Mouse (Mus musculus) cerebellum, adult 2 months (tissue): Measurements from ENCODE around the gene Ctnnbl1. TPM values are rescaled to one million over a fixed set of nuclear protein-coding genes. Genes with fewer than 3 reads are reported as not detected.

Experiments
- DNase-seq, 2 experiments: peaks; one replicate each; pipeline ENCODE4 v3.0.0; 2021
- H3K27ac ChIP-seq: fragments of 200-500 bp; 2 replicates; pipeline ENCODE4 v1.5.1; 2012; ENCODE audit warnings: low read length, control low read depth, inconsistent platforms; ENCODE audit not compliant: insufficient read depth
- H3K27me3 ChIP-seq: fragments of 200-500 bp; 2 replicates; pipeline ENCODE4 v1.6.1; 2012; ENCODE audit warnings: inconsistent platforms, mild to moderate bottlenecking, low read length, moderate library complexity; ENCODE audit not compliant: control insufficient read depth, insufficient read depth
- H3K4me1 ChIP-seq: fragments of 200-500 bp; 2 replicates; pipeline ENCODE4 v1.6.1; 2011; ENCODE audit warnings: low read length; ENCODE audit not compliant: control insufficient read depth, insufficient read depth
- H3K4me3 ChIP-seq: fragments of 200-500 bp; replicated peaks from 2 replicates; pipeline ENCODE3; 2011; ENCODE audit warnings: mild to moderate bottlenecking, low read depth, low read length, control low read depth; ENCODE audit not compliant: insufficient read depth
- CTCF ChIP-seq: fragments of 200-500 bp; IDR thresholded peaks from 2 replicates; pipeline ENCODE4 v1.5.1; 2011; ENCODE audit warnings: low read depth, mild to moderate bottlenecking, control low read depth, low read length, moderate library complexity, borderline replicate concordance; ENCODE audit not compliant: insufficient read depth
- POLR2A ChIP-seq: fragments of 200-500 bp; IDR thresholded peaks from 2 replicates; pipeline ENCODE4 v1.6.1; 2011; ENCODE audit warnings: low read length, control low read depth, borderline replicate concordance; ENCODE audit not compliant: insufficient read depth
- WGBS: fragments of 180-500 bp; shearing (Covaris S2); methylation state at CpG from one replicate; pipeline ENCODE4 v1.1.7; 2018; 5-methylcytosine and 5-hydroxymethylcytosine counted together
- polyA plus RNA-seq: library from polyadenylated mRNA; depleted of rRNA; stranded (reverse); fragments of >200 nt; gene quantifications from 2 replicates; pipeline ENCODE4 v1.2.3, GENCODE M21; 2012

Gene Ctnnbl1
- polyA plus RNA-seq, 1 experiment, result 30.0 TPM

- Histone ChIP-seq H3K4me3 (no peak overlapping the region), H3K4me1 (peaks cover 19% of the 10 kb centered on the region), H3K27ac (no peak overlapping the region), H3K27me3 (no peaks in the 10 kb centered on the region)
- DNase-seq, result no peak
- TF ChIP-seq CTCF, result no peak
- TF ChIP-seq POLR2A, result no peak
- WGBS, result 85% methylated on average over 10 of the region's 10 CpGs
These were observed 124.2 kb downstream of the Ctnnbl1 start for GRCm38 (mm10) chr2:157861273-157861944.

- H3K27me3 ChIP-seq, result no peaks in the 10 kb centered on the region
- H3K27ac ChIP-seq, result no peak overlapping the region
- no peak for TF ChIP-seq POLR2A
- TF ChIP-seq CTCF, result no peak
- no peak for DNase-seq
- H3K4me3 ChIP-seq, result no peak overlapping the region
- peaks cover 19% of the 10 kb centered on the region for H3K4me1 ChIP-seq
- WGBS, result 92% methylated on average over 10 of the region's 10 CpGs
These were observed 125.1 kb downstream of the Ctnnbl1 start for GRCm38 (mm10) chr2:157862306-157862705.

GRCm38 (mm10) chr2:157867126-157867525 lies 129.9 kb downstream of the Ctnnbl1 start:
- Histone ChIP-seq H3K27ac (no peak overlapping the region), H3K4me1 (no peaks in the 10 kb centered on the region), H3K27me3 (no peaks in the 10 kb centered on the region), H3K4me3 (no peak overlapping the region)
- no peak for DNase-seq
- 97% methylated on average over 3 of the region's 3 CpGs for WGBS
- TF ChIP-seq POLR2A, result no peak

GRCm38 (mm10) chr2:157870247-157870646 lies 133.0 kb downstream of the Ctnnbl1 start:
- Histone ChIP-seq H3K27ac (no peak overlapping the region), H3K4me1 (peaks cover 6% of the 10 kb centered on the region), H3K4me3 (no peak overlapping the region), H3K27me3 (no peaks in the 10 kb centered on the region)
- TF ChIP-seq POLR2A (no peak), CTCF (no peak)
- DNase-seq, result peak in 1 of 2 experiments; percentile 45
- 61% methylated on average over 6 of the region's 6 CpGs for WGBS

- DNase-seq, result peak in 1 of 2 experiments; percentile 49
- WGBS, result 21% methylated on average over 6 of the region's 6 CpGs
- no peak overlapping the region for H3K4me3 ChIP-seq
- no peaks in the 10 kb centered on the region for H3K27me3 ChIP-seq
- H3K4me1 ChIP-seq, result peaks cover 6% of the 10 kb centered on the region
- TF ChIP-seq CTCF (no peak), POLR2A (no peak)
- no peak overlapping the region for H3K27ac ChIP-seq
These were observed 136.0 kb downstream of the Ctnnbl1 start for GRCm38 (mm10) chr2:157873223-157873622.

- Histone ChIP-seq H3K27me3 (no peaks in the 10 kb centered on the region), H3K27ac (no peak overlapping the region), H3K4me3 (no peak overlapping the region), H3K4me1 (peaks cover 6% of the 10 kb centered on the region)
- TF ChIP-seq POLR2A (no peak), CTCF (no peak)
- WGBS, result 34% methylated on average over 1 of the region's 1 CpGs
- peak in 1 of 2 experiments; percentile 28 for DNase-seq
These were observed 136.5 kb downstream of the Ctnnbl1 start for GRCm38 (mm10) chr2:157873691-157874090.

- Histone ChIP-seq H3K27me3 (no peaks in the 10 kb centered on the region), H3K27ac (no peak overlapping the region), H3K4me1 (peaks cover 6% of the 10 kb centered on the region), H3K4me3 (no peak overlapping the region)
- TF ChIP-seq CTCF (no peak), POLR2A (no peak)
- no peak for DNase-seq
- WGBS, result 89% methylated on average over 8 of the region's 8 CpGs
These were observed 137.9 kb downstream of the Ctnnbl1 start for GRCm38 (mm10) chr2:157875111-157875510.

- Histone ChIP-seq H3K4me1 (peaks cover 6% of the 10 kb centered on the region), H3K27ac (no peak overlapping the region), H3K27me3 (no peaks in the 10 kb centered on the region), H3K4me3 (no peak overlapping the region)
- no peak for DNase-seq
- 93% methylated on average over 3 of the region's 3 CpGs for WGBS
- TF ChIP-seq POLR2A, result no peak
- no peak for TF ChIP-seq CTCF
These were observed 140.2 kb downstream of the Ctnnbl1 start for GRCm38 (mm10) chr2:157877394-157877793.

GRCm38 (mm10) chr2:157877967-157878366 lies 140.8 kb downstream of the Ctnnbl1 start:
- Histone ChIP-seq H3K4me1 (peaks cover 4% of the 10 kb centered on the region), H3K27me3 (no peaks in the 10 kb centered on the region), H3K27ac (no peak overlapping the region), H3K4me3 (no peak overlapping the region)
- DNase-seq, result no peak
- WGBS, result 62% methylated on average over 5 of the region's 5 CpGs
- TF ChIP-seq CTCF (no peak), POLR2A (no peak)
